Mouse (Mus musculus) G1E (cell line): ENCODE results near the gene Slc45a1.
"Not testable (repeated sequence)": the region's sequence is repeated elsewhere in the genome, so short reads cannot be mapped to it uniquely, and the experiment has no call there.

Source experiments
- CTCF ChIP-seq: IDR thresholded peaks from 2 replicates; pipeline ENCODE4 v1.5.1; 2012; ENCODE audit warnings: low read depth, low read length, inconsistent platforms, mixed read lengths
- POLR2AphosphoS5 ChIP-seq: IDR thresholded peaks from 2 replicates; pipeline ENCODE4 v1.6.1; 2012; ENCODE audit warnings: low read depth, low read length, inconsistent platforms; ENCODE audit not compliant: insufficient replicate concordance
- TAL1 ChIP-seq: conservative IDR thresholded peaks from 2 replicates; pipeline ENCODE4 v1.6.1; 2012; ENCODE audit warnings: low read depth, low read length, inconsistent platforms, mixed read lengths

GRCm38 (mm10) chr4:150600503-150600902 is 51.5 kb downstream of the Slc45a1 start:
- not testable (repeated sequence) for TF ChIP-seq CTCF, TAL1, POLR2AphosphoS5
